Mouse (Mus musculus): ENCODE measurements at regions not wholly inside any gene's neighbourhood (a gene's known extent, or its start where the extent isn't known, plus 50 kb on each side); places are given as distances from the start of the nearest gene placed in this dataset.

DNA sequence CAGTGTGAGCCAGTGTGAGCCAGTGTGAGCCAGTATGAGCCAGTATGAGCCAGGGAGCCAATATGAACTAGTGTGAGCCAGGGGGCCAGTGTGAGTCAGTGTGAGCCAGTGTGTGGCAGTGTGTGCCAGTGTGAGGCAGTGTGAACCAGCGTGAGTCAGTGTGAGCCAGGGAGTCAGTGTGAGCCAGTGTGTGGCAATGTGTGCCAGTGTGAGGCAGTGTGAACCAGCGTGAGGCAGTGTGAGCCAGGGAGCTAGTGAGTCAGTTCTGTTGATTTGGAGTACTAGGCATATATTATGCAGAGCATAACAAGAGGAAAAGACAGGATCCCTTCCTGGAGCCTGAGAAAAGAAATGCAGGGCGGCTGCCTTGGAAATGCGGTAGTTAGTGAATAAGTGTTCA is 82.7 kb upstream of the Zfhx3 start:
- no peak for DNase-seq (ENCODE audit: low read depth, low spot score)

DNA sequence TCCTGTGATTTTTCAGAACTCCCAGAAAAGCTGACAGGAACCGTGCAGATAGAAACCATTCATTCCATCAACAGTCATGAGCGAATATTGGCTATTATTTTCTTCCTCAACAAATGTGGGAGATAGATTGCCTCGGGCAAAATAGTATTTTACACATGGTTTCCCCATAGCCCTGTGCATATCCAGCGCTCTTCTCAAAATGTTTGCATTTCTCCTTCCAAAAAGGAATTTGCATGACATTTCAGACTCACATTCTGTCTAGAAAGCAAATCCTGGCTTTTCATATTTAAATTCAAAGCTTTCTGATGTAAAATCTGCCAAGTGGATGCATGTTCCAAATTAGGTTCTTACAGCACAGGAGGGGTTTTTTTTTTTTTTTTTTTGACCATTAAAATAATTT is 82.2 kb upstream of the Zfhx3 start:
- no peak for DNase-seq (ENCODE audit: low read depth, low spot score)

DNA sequence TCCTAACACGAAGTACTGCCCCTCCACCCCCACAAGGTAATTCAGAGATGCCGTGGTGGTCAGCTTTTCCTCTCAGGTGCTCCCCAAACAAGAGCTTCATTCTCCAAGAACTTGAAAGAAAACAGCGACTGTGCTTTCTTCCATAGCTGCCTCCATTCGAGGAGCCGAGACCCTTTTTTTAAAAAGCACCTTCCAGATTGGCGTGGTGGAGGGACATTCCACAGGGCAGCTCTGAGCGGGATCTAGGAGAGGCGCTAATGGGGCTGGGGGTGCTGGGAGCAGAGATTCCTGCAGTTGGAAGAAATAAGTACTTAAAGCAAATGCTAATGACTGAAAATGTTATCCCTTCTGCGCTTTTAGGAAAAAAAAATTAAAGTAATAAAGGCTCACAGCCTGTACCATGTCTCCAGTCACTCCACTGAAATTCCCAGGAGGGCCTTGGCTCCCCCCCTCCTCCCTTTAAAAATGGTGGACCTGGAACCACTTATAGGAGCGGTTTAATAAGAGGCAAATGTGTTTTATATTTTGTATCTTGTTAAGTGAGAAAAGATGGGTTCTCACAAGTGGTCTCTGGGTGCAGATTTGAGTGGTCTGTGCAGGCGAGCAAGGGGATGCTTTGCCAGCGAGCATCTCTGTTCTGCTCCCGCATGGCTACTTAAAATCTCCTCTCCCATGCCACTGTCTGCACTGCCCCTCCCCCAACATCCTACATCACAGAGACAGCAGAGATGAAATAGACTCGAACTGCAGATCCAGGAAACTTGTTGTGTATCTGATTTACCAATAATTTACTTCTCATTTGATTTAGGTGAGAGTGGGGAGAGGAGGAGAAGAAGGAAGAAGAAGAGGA is 77.4 kb upstream of the Zfhx3 start:
- DNase-seq (ENCODE audit: low read depth, low spot score) = peak; percentile 80

DNA sequence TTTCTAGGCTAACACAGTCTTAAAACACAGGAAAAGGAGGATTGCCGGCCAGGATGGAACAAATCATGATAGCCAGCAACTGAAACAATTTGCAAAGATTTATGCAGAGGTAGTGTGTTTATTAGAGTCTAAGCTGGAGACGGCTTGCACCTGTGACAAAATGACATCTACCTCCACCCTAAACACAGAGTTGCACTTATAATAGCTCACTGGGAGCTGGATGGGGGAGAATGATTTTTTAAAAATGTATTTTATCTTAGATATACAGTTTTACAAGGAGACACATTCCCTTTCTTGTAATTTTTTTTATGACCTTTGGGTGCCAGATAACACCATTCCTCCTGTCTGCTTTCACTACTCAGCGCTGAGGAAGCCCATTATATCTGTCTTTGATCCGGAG is 76.7 kb upstream of the Zfhx3 start:
- DNase-seq (ENCODE audit: low read depth, low spot score) = no peak

DNA sequence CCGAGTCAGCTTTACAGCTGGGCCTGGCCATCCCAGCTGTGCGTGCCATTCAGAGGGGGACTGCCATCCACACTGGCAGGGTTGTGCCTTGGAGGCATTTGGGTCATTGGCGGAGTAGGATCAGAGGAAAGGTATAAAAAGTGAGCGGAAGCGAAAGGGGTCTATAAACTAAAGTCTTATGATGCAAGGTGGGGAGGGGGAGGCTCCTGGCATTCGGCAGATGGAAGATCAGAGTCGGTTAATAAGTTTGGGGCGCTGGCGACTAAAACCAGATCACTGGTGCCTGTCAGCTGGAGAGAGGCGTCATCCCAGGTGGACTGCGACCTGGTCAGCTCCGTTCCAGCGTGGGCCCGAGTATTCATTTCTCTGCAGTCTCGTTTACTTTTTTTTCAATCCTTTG is 70.7 kb upstream of the Zfhx3 start:
- peak; percentile 78 for DNase-seq (ENCODE audit: low read depth, low spot score)

DNA sequence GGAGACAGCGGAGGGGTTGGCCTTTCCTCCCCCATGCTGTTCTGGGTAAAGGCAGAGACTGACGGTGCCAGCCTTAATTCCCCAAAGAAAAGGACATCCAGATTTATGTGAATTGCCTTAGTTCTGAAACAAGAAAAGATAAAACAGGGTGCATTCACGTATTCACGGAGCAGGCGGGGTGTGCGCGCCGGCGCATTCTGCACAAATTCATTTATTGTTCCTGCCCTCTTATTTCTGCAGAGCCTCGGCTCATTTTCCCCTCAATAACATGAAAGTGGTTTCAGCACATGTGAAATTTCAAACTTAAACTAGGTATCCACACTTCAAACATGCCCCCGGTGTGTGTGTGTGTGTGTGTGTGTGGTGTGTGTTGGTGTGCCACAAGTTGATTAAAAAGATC is 70.3 kb upstream of the Zfhx3 start:
- DNase-seq (ENCODE audit: low read depth, low spot score) = no peak

DNA sequence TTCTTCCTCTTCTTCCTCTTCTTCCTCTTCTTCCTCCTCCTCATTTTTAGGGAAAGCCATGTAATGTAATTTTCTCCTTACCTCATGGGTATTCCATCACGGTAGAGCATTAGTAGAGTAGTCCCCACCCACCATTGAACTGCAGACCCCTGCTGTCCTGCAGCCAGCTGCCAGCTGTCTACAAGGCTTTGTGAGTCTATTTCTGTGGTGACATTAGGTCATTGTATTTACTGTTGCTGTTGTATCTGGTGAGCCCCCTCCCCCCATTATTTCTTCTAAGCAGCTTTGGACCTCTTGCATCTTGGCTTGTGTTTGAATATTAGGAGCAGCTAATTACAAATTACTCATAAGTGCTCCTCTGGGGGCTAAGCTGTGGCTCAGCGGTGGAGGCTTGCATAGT is 66.0 kb upstream of the Zfhx3 start:
- DNase-seq (ENCODE audit: low read depth, low spot score) = no peak

DNA sequence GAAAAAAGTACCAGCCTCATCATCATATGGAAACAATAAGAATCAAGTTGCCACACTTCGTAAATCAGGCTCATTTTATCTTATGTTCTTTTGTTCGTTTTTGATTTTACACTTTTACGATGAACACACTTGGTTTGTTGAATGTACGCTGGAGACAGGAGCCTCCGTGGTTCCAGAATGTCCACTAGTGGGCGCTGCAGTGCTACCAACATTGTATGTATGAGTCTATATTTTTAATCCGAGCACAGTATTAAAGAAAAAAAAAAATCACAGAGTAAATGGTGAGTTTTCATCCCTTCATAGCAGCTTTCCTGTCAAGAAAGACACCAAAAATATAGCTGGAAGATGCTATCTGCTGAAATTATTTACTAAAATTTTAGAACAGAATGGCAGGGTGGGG is 60.6 kb upstream of the Zfhx3 start:
- peak; percentile 78 for DNase-seq (ENCODE audit: low read depth, low spot score)

DNA sequence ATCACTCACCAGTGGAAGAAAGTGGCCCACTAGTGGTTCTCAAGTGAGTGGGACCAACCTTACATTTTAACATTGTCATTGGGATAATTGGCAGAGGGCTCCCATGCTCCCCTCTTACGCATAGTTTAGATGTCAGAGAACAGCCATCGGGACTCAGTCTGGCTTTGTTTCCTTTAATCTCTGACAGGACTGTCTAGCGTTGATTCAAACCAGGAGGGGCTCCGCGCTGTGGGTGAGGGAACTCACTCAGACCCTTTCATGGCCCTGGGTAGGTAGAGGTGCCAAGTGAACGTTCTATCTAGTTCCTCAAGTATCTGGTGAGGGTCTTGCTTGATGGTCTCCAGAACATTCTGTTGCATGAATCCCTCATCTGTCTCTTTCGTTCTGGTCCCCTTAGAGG is 56.9 kb upstream of the Zfhx3 start:
- no peak for DNase-seq (ENCODE audit: low read depth, low spot score)

DNA sequence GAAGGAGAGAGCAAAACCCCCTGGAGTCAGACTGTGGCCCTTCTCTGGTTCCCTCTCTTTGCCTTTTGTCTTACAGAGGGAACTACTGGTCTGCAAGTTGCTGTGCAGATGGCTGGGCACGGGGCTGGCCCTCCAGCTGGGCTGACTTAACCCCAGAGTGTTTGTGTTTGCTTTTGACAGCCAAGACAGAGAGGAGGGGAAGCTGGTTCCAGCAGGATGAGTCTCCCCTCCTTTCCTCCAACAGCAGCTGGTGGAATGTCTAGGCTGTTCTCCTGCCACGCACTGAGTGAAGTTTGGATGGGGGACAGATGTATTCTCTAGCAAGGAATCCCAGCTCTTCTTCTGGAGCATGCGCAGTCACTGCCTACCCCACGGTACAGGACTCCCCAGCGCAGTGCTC is 56.5 kb upstream of the Zfhx3 start:
- no peak for DNase-seq (ENCODE audit: low read depth, low spot score)

DNA sequence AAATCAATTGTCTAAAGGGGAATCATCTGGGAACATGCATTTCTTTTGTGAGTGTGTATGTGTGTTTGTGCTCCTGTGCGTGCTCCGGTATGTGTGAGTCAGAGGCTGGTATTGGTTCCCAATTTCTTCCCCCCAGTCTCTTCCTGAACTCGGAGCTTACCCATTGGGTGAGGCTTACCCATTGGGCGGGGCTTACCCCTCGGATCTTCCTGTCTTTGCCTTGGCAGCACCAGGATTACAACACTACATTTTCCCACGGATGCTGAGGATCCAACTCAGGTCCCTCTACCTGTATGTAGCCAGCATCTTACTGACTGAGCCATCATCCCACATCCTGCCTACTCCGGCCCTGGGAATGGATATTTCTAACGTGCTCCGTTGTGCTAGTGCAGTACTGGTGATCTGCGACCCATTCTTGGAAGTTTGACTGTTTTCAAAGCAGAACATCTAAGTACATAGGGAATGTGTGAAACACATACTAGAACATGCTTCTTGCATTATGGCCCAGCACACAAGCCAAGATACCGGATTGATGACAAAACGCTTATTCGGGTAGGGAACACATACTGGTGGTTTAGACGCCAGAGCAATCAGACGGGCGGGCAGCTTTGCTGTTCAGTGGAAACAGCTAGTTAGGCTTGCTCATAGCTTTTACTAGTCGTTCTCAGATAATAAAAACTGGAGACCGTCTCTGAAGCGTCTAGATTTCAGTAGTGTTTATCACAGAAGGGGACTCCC is 55.8 kb upstream of the Zfhx3 start:
- DNase-seq (ENCODE audit: low read depth, low spot score) = no peak

DNA sequence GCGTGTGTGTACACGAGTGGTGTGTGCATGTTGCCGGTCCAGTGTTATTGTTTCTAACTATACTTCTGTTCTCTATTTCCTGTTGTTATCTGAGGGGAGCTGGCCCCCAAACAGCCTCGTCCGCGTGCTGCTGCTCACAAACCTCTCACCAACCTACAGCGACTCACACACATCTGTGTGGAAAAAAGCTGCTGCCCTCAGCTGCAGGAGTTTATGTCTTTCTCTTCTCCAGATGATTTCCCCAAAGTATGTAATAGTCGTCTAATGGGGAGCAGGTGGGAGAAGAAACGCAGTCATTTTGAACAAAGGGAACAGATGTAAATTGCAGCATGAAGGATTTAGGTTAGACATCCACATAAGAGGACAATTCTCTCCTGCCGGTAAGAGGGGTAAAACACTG is 55.1 kb upstream of the Zfhx3 start:
- peak; percentile 76 for DNase-seq (ENCODE audit: low read depth, low spot score)

DNA sequence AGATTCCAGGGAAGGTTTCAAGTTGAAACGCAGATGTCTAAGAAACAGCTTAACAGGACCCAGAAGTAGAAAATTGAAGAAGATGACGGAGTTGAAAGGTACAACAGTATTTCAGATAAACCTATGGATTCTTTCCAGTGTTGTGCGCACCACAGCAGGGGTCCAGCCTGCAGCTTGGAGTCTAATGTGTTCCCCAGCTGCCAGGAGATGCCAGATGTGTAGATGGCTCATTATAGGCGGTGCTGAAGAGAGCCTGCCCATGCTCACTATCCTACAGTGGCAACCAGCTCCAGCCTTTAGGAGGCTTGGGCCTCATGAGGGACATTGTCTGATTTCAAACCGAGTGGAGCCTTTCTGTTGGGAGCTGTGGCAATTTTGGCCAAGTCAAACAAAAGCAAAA is 51.5 kb upstream of the Zfhx3 start:
- no peak for DNase-seq (ENCODE audit: low read depth, low spot score)
